Mouse (Mus musculus) G1E (cell line): ENCODE results near the gene Tnik. TPM values are rescaled to one million over a fixed set of nuclear protein-coding genes. Genes with fewer than 3 reads are reported as not detected.

Source experiments
- ATAC-seq: 2 replicates; pipeline ENCODE4 v1.8.0; 2016; ENCODE audit warnings: mild to moderate bottlenecking; ENCODE audit not compliant: insufficient number of reproducible peaks, poor library complexity, low FRiP score, severe bottlenecking; ENCODE audit errors: extremely low read depth
- DNase-seq: peaks from one replicate; pipeline ENCODE4 v3.0.0; 2012; ENCODE audit warnings: low spot score
- H3K27me3 ChIP-seq: 2 replicates; pipeline ENCODE4 v1.6.1; 2012; ENCODE audit warnings: mild to moderate bottlenecking, low read length, inconsistent platforms; ENCODE audit not compliant: insufficient read depth
- H3K36me3 ChIP-seq: replicated peaks from 2 replicates; pipeline ENCODE3; 2012; ENCODE audit warnings: mild to moderate bottlenecking, inconsistent platforms
- H3K4me1 ChIP-seq: 2 replicates; pipeline ENCODE4 v1.6.1; 2012; ENCODE audit warnings: low read depth, low read length, inconsistent platforms, mixed read lengths; ENCODE audit not compliant: insufficient read depth
- H3K4me3 ChIP-seq: 2 replicates; pipeline ENCODE4 v1.5.1; 2012; ENCODE audit warnings: low read depth, mild to moderate bottlenecking, inconsistent platforms, low read length, moderate library complexity, mixed read lengths
- H3K9me3 ChIP-seq: replicated peaks from 2 replicates; pipeline ENCODE4 v1.6.1; 2012; ENCODE audit warnings: inconsistent platforms
- CTCF ChIP-seq: IDR thresholded peaks from 2 replicates; pipeline ENCODE4 v1.5.1; 2012; ENCODE audit warnings: low read depth, low read length, inconsistent platforms, mixed read lengths
- GATA1 ChIP-seq: IDR thresholded peaks from 2 replicates; pipeline ENCODE4 v1.6.1; 2012; ENCODE audit warnings: borderline replicate concordance, low read length, inconsistent platforms, mixed read lengths
- GATA2 ChIP-seq: IDR thresholded peaks from 2 replicates; pipeline ENCODE4 v1.6.1; 2012; ENCODE audit warnings: low read depth, low read length, inconsistent platforms, borderline replicate concordance
- POLR2AphosphoS5 ChIP-seq: IDR thresholded peaks from 2 replicates; pipeline ENCODE4 v1.6.1; 2012; ENCODE audit warnings: low read depth, low read length, inconsistent platforms; ENCODE audit not compliant: insufficient replicate concordance
- TAL1 ChIP-seq: conservative IDR thresholded peaks from 2 replicates; pipeline ENCODE4 v1.6.1; 2012; ENCODE audit warnings: low read depth, low read length, inconsistent platforms, mixed read lengths
- polyA plus RNA-seq: library from polyadenylated mRNA; stranded (reverse); fragments of >175 nt; gene quantifications from 2 replicates; pipeline ENCODE4 v1.2.3, GENCODE M21; 2012
- total RNA-seq, 2 experiments: library from RNA; stranded (forward) in 1 of 2; stranded (reverse) in 1 of 2; fragments of 200-1000 nt in 1 of 2; fragments of >200 nt in 1 of 2; fragmentation: Nextera tagmentation in 1 of 2; gene quantifications; 2 replicates each; pipeline ENCODE4 v1.2.3; 2014 to 2017

Gene Tnik
- total and polyA plus RNA-seq, 3 experiments, result 0.69 to 4.6 (median 1.1) TPM

- no peaks in the 10 kb centered on the region for H3K9me3 ChIP-seq
- no peak for ATAC-seq
- TF ChIP-seq CTCF (no peak), TAL1 (no peak), GATA1 (no peak), POLR2AphosphoS5 (no peak), GATA2 (no peak)
Observed at GRCm38 (mm10) chr3:28431459-28431858, 168.4 kb downstream of the Tnik start.

GRCm38 (mm10) chr3:28432321-28432720 is 169.3 kb downstream of the Tnik start:
- DNase-seq (no peak), ATAC-seq (no peak)
- Histone ChIP-seq H3K4me1 (no peaks in the 10 kb centered on the region), H3K36me3 (no peaks in the 10 kb centered on the region), H3K9me3 (no peaks in the 10 kb centered on the region), H3K27me3 (no peaks in the 10 kb centered on the region; the same call in 1 of the 2 replicates), H3K4me3 (no peak overlapping the region)
- TF ChIP-seq TAL1 (no peak), CTCF (no peak), GATA2 (no peak), POLR2AphosphoS5 (no peak), GATA1 (no peak)

More at GRCm38 (mm10) chr3:28431459-28431858, 168.4 kb downstream of the Tnik start:
- Histone ChIP-seq H3K4me1 (no peaks in the 10 kb centered on the region), H3K27me3 (no peaks in the 10 kb centered on the region; the same call in 1 of the 2 replicates), H3K4me3 (no peak overlapping the region), H3K36me3 (no peaks in the 10 kb centered on the region)
- no peak for DNase-seq

GRCm38 (mm10) chr3:28435478-28435877 is 172.5 kb downstream of the Tnik start:
- Histone ChIP-seq H3K9me3 (no peaks in the 10 kb centered on the region), H3K36me3 (no peaks in the 10 kb centered on the region), H3K4me3 (no peak overlapping the region), H3K4me1 (no peaks in the 10 kb centered on the region), H3K27me3 (0 out of 2 replicates have a peak, but pooled peaks cover 4% of the 10 kb centered on the region)
- ATAC-seq (no peak), DNase-seq (no peak)
- TF ChIP-seq CTCF (no peak), TAL1 (no peak), GATA1 (no peak), GATA2 (no peak), POLR2AphosphoS5 (no peak)

GRCm38 (mm10) chr3:28437429-28437828 is 174.4 kb downstream of the Tnik start:
- DNase-seq (no peak), ATAC-seq (no peak)
- Histone ChIP-seq H3K4me1 (no peaks in the 10 kb centered on the region), H3K27me3 (0 out of 2 replicates have a peak, but pooled peaks cover 4% of the 10 kb centered on the region), H3K36me3 (no peaks in the 10 kb centered on the region), H3K4me3 (no peak overlapping the region), H3K9me3 (no peaks in the 10 kb centered on the region)
- TF ChIP-seq GATA1 (no peak), TAL1 (no peak), CTCF (no peak), GATA2 (no peak), POLR2AphosphoS5 (no peak)

GRCm38 (mm10) chr3:28441545-28441944 is 178.5 kb downstream of the Tnik start:
- Histone ChIP-seq H3K4me1 (no peaks in the 10 kb centered on the region), H3K27me3 (0 out of 2 replicates have a peak, but pooled peaks cover 4% of the 10 kb centered on the region), H3K9me3 (no peaks in the 10 kb centered on the region), H3K36me3 (no peaks in the 10 kb centered on the region), H3K4me3 (no peak overlapping the region)
- DNase-seq (no peak), ATAC-seq (no peak)
- TF ChIP-seq GATA2, result no peak
- TF ChIP-seq POLR2AphosphoS5, result no peak
- TF ChIP-seq TAL1, result no peak
- no peak for TF ChIP-seq GATA1

- H3K9me3 ChIP-seq, result no peaks in the 10 kb centered on the region
- no peaks in the 10 kb centered on the region for H3K36me3 ChIP-seq
Observed at GRCm38 (mm10) chr3:28442116-28442515, 179.1 kb downstream of the Tnik start.

GRCm38 (mm10) chr3:28447950-28448349 is 184.9 kb downstream of the Tnik start:
- H3K9me3 ChIP-seq, result no peaks in the 10 kb centered on the region
- no peak overlapping the region for H3K4me3 ChIP-seq
- no peak for ATAC-seq
- H3K27me3 ChIP-seq, result no peaks in the 10 kb centered on the region
- no peak for DNase-seq
- no peaks in the 10 kb centered on the region for H3K36me3 ChIP-seq
- H3K4me1 ChIP-seq, result no peaks in the 10 kb centered on the region
- no peak for TF ChIP-seq TAL1
- TF ChIP-seq CTCF, result no peak
- no peak for TF ChIP-seq GATA1
- no peak for TF ChIP-seq GATA2
- no peak for TF ChIP-seq POLR2AphosphoS5

More at GRCm38 (mm10) chr3:28442116-28442515, 179.1 kb downstream of the Tnik start:
- Histone ChIP-seq H3K27me3 (0 out of 2 replicates have a peak, but pooled peaks cover 4% of the 10 kb centered on the region), H3K4me1 (no peaks in the 10 kb centered on the region), H3K4me3 (no peak overlapping the region)
- no peak for DNase-seq
- ATAC-seq, result no peak
- TF ChIP-seq POLR2AphosphoS5 (no peak), GATA2 (no peak), TAL1 (no peak), CTCF (no peak), GATA1 (no peak)
